Mouse (Mus musculus) kidney, embryonic 16.5 days (tissue): ENCODE measurements around the gene Tff3. TPM values are rescaled to one million over a fixed set of nuclear protein-coding genes. Genes with fewer than 3 reads are reported as not detected.

ENCODE experiments used
- ATAC-seq: fragments of 200-750 bp; cut with Nextera tagmentation; 2 replicates; pipeline ENCODE4 v1.8.0; 2017; ENCODE audit warnings: moderate TSS enrichment; ENCODE audit not compliant: low FRiP score, low TSS enrichment
- H3K27ac ChIP-seq: fragments of 300-500 bp; sonication (generic); 2 replicates; pipeline ENCODE4 v1.5.1; 2014; ENCODE audit warnings: low read length
- H3K27me3 ChIP-seq: fragments of 300-500 bp; sonication (generic); 2 replicates; pipeline ENCODE4 v1.6.1; 2014; ENCODE audit warnings: low read length, control low read depth, mixed read lengths; ENCODE audit not compliant: insufficient read depth
- H3K36me3 ChIP-seq: fragments of 300-500 bp; sonication (generic); 2 replicates; pipeline ENCODE4 v1.6.1; 2014; ENCODE audit warnings: low read length, control low read depth, mixed read lengths; ENCODE audit not compliant: insufficient read depth
- H3K4me1 ChIP-seq: fragments of 300-500 bp; sonication (generic); 2 replicates; pipeline ENCODE4 v1.6.1; 2014; ENCODE audit warnings: low read length, control low read depth, mixed read lengths; ENCODE audit not compliant: insufficient read depth
- H3K4me2 ChIP-seq: fragments of 300-500 bp; sonication (generic); replicated peaks from 2 replicates; pipeline ENCODE4 v1.6.1; 2014; ENCODE audit warnings: low read depth, low read length
- H3K4me3 ChIP-seq: fragments of 300-500 bp; sonication (generic); 2 replicates; pipeline ENCODE4 v1.5.1; 2014; ENCODE audit warnings: mild to moderate bottlenecking, low read length
- H3K9ac ChIP-seq: fragments of 300-500 bp; sonication (generic); replicated peaks from 2 replicates; pipeline ENCODE4 v1.6.1; 2014; ENCODE audit warnings: low read length
- H3K9me3 ChIP-seq: fragments of 300-500 bp; sonication (generic); 2 replicates; pipeline ENCODE4 v1.6.1; 2016; ENCODE audit warnings: low read length, control low read depth
- WGBS: fragments of 180-500 bp; shearing (Covaris S2); extraction: QIAGEN DNeasy Blood & Tissue Kit; methylation state at CpG from one replicate; pipeline ENCODE4 v1.1.7; 2014; 5-methylcytosine and 5-hydroxymethylcytosine counted together
- polyA plus RNA-seq: library from polyadenylated mRNA; unstranded; fragments of >200 nt; fragmentation: Nextera tagmentation; extraction: Ambion mirVana; gene quantifications from 2 replicates; pipeline ENCODE4 v1.2.1, GENCODE M21; 2015

Tff3 gene
- polyA plus RNA-seq, 1 experiment from 2014 or later, result 0.36 TPM

DNA sequence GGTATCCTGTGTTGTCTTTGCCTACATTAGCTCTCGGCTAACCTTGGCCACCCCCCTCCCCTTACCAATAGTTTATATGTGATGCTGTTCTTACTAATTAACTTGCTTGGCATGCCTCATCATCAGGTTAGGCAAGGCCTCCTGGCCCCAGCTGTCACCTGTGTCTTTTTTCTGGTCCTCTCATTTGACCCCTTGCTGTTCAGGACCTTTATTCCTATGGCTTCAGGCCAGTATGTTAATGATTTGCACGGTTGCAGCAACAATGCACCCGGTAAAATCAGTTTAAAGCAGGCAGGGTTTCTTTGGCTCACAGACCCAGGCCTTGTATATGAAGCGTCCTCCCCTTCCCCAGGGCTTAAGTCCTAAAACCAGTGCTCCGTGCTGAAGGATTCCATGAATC lies 23.1 kb upstream of the Tff3 start:
- ATAC-seq, result peak; percentile 82

DNA sequence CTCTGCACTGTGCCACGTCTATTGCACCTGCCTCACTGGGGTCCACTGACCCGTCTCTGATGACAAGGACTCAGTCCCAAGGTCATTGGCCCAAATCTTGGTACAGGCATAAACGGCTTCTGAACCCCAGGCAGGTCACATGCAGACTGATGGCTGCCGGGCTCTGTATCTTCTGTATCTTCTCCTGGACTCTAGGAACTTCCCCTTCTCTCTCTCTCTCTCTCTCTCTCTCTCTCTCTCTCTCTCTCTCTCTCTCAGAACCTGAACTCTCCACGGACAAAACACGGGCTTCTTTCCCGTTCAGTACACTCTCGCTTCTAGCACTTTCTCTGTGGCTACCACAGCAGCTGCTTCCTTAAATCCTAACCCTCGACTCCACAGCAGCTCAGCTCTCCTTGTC lies 16.6 kb upstream of the Tff3 start:
- 75% methylated on average over 9 of the region's 9 CpGs for WGBS
- H3K4me3 ChIP-seq, result no peak overlapping the region

More for the DNA sequence above, 23.1 kb upstream of the Tff3 start:
- peak overlapping the region; percentile 7; the same call in 1 of the 2 replicates for H3K4me3 ChIP-seq
- 0 out of 2 replicates have a peak overlapping the region, but pooled peaks have one; percentile 40 for H3K9ac ChIP-seq
- H3K27ac ChIP-seq, result peak overlapping the region; percentile 77
- no peaks in the 10 kb centered on the region for H3K9me3 ChIP-seq
- H3K27me3 ChIP-seq, result no peaks in the 10 kb centered on the region
- WGBS, result 50% methylated on average over 5 of the region's 5 CpGs
- H3K36me3 ChIP-seq, result no peaks in the 10 kb centered on the region
- 0 out of 2 replicates have a peak, but pooled peaks cover 5% of the 10 kb centered on the region for H3K4me1 ChIP-seq
- H3K4me2 ChIP-seq, result peak overlapping the region; percentile 33

GRCm38 (mm10) chr17:31144040-31145037 lies 14.9 kb upstream of the Tff3 start, which contains the start of gene Tff2:
TSS of gene Tff2 (minus strand) at chr17:31144282.
- no peak within 1 kb of the TSS for H3K4me2 ChIP-seq
- no peak within 1 kb of the TSS for H3K9ac ChIP-seq
- H3K27me3 ChIP-seq, result no peaks in the 10 kb centered on the region
- 61% methylated on average over 15 of the region's 15 CpGs for WGBS
- no peaks in the 10 kb centered on the region for H3K36me3 ChIP-seq
- no peaks in the 10 kb centered on the region for H3K4me1 ChIP-seq
- H3K27ac ChIP-seq, result no peak within 1 kb of the TSS
- no peak for ATAC-seq
- no peak within 1 kb of the TSS for H3K4me3 ChIP-seq
- no peaks in the 10 kb centered on the region for H3K9me3 ChIP-seq

More for the DNA sequence above, 16.6 kb upstream of the Tff3 start:
- H3K4me1 ChIP-seq, result no peaks in the 10 kb centered on the region
- no peak overlapping the region for H3K9ac ChIP-seq
- no peaks in the 10 kb centered on the region for H3K36me3 ChIP-seq
- H3K9me3 ChIP-seq, result no peaks in the 10 kb centered on the region
- H3K27ac ChIP-seq, result no peak overlapping the region
- no peak overlapping the region for H3K4me2 ChIP-seq
- no peak for ATAC-seq
- no peaks in the 10 kb centered on the region for H3K27me3 ChIP-seq

GRCm38 (mm10) chr17:31142116-31142515 lies 12.7 kb upstream of the Tff3 start:
- Histone ChIP-seq H3K9ac (no peak overlapping the region), H3K4me3 (no peak overlapping the region), H3K9me3 (no peaks in the 10 kb centered on the region), H3K27me3 (no peaks in the 10 kb centered on the region), H3K4me2 (no peak overlapping the region), H3K4me1 (no peaks in the 10 kb centered on the region), H3K27ac (no peak overlapping the region), H3K36me3 (no peaks in the 10 kb centered on the region)
- ATAC-seq, result no peak
- WGBS, result 89% methylated on average over 7 of the region's 7 CpGs

DNA sequence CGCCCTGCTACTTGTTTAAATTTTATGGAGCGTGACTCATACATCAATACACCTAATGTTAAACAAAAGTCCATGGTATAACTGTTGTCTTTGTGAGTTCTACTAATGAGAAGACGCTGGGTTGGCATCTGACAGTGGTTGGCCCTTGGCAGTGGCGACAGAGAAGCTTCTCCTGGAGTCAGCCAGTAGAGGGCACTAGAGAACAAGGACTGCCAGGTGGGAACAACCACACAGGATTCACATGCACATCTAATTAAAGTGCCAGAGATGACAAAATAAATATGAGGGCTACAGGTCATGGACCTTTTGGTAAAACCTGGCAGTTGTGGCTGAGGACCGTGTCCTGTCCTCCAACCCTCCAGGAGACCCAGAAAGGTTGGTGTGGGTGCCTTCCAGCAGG lies 9.0 kb upstream of the Tff3 start:
- H3K4me3 ChIP-seq, result no peak overlapping the region
- 10% methylated on average over 5 of the region's 5 CpGs for WGBS
- no peak overlapping the region for H3K4me2 ChIP-seq
- H3K9ac ChIP-seq, result no peak overlapping the region
- H3K27me3 ChIP-seq, result no peaks in the 10 kb centered on the region
- H3K36me3 ChIP-seq, result no peaks in the 10 kb centered on the region
- no peak overlapping the region for H3K27ac ChIP-seq
- no peaks in the 10 kb centered on the region for H3K4me1 ChIP-seq
- no peak for ATAC-seq
- no peaks in the 10 kb centered on the region for H3K9me3 ChIP-seq

- H3K9ac ChIP-seq, result no peak overlapping the region
- no peaks in the 10 kb centered on the region for H3K4me1 ChIP-seq
- no peaks in the 10 kb centered on the region for H3K36me3 ChIP-seq
- no peaks in the 10 kb centered on the region for H3K27me3 ChIP-seq
- no peak overlapping the region for H3K27ac ChIP-seq
- H3K4me3 ChIP-seq, result no peak overlapping the region
- whole genome bisulfite sequencing, result 90% methylated on average over 1 of the region's 1 CpGs
- no peak overlapping the region for H3K4me2 ChIP-seq
- ATAC-seq, result no peak
- H3K9me3 ChIP-seq, result no peaks in the 10 kb centered on the region
These were observed 7.4 kb upstream of the Tff3 start for GRCm38 (mm10) chr17:31136821-31137220.

DNA sequence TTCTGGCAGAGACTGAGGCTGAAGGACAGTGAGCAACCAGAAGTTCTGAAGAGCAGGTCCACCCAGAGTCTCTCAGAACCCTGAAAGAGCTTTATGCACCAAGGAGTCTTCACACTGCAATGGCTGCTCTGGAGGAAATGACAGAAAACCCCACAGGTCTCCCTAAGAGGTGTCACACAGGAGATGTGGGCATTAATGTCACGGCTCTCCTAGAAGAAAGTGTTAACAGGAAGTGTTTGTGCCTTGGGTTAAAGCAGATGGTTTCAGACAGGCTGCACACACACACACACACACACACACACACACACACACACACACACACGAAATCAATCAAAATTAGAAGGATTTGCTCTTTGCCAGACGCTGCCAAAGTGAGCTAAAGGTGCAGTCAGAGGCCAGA lies 6.8 kb upstream of the Tff3 start:
- no peak overlapping the region for H3K4me2 ChIP-seq
- H3K4me3 ChIP-seq, result no peak overlapping the region
- no peaks in the 10 kb centered on the region for H3K27me3 ChIP-seq
- H3K27ac ChIP-seq, result no peak overlapping the region
- H3K9ac ChIP-seq, result no peak overlapping the region
- no peaks in the 10 kb centered on the region for H3K36me3 ChIP-seq
- ATAC-seq, result no peak
- WGBS, result 35% methylated on average over 3 of the region's 3 CpGs
- H3K9me3 ChIP-seq, result no peaks in the 10 kb centered on the region
- no peaks in the 10 kb centered on the region for H3K4me1 ChIP-seq

DNA sequence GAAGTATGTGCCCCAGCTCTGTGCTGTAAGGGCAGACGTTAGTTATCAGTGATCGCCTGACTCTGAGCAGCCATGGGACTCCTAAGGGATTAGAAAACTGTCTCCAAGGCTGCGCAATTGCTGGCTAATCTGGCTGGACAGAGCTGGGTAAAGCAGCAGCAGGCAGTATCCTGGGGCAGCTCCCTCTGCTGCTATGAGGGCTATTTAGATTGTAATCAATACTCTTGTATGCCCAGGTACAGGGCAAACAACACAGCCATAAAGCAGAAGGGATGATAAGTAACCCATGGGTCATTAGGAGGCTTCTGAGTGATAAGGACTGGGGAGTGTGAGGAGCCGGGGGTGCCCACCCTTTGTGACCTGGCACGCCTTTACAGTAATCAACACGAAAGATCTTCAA lies 5.5 kb upstream of the Tff3 start:
- ATAC-seq, result no peak
- H3K27me3 ChIP-seq, result no peaks in the 10 kb centered on the region
- H3K36me3 ChIP-seq, result no peaks in the 10 kb centered on the region
- H3K9ac ChIP-seq, result no peak overlapping the region
- no peak overlapping the region for H3K4me3 ChIP-seq
- H3K4me1 ChIP-seq, result no peaks in the 10 kb centered on the region
- no peaks in the 10 kb centered on the region for H3K9me3 ChIP-seq
- WGBS, result 56% methylated on average over 6 of the region's 6 CpGs
- no peak overlapping the region for H3K4me2 ChIP-seq
- no peak overlapping the region for H3K27ac ChIP-seq

- 67% methylated on average over 15 of the region's 15 CpGs for WGBS
- Histone ChIP-seq H3K4me2 (no peak overlapping the region), H3K27me3 (no peaks in the 10 kb centered on the region), H3K9me3 (no peaks in the 10 kb centered on the region), H3K4me1 (no peaks in the 10 kb centered on the region), H3K9ac (no peak overlapping the region), H3K36me3 (no peaks in the 10 kb centered on the region), H3K4me3 (no peak overlapping the region), H3K27ac (no peak overlapping the region)
- no peak for ATAC-seq
These were observed 4.3 kb upstream of the Tff3 start for GRCm38 (mm10) chr17:31133776-31134175.

DNA sequence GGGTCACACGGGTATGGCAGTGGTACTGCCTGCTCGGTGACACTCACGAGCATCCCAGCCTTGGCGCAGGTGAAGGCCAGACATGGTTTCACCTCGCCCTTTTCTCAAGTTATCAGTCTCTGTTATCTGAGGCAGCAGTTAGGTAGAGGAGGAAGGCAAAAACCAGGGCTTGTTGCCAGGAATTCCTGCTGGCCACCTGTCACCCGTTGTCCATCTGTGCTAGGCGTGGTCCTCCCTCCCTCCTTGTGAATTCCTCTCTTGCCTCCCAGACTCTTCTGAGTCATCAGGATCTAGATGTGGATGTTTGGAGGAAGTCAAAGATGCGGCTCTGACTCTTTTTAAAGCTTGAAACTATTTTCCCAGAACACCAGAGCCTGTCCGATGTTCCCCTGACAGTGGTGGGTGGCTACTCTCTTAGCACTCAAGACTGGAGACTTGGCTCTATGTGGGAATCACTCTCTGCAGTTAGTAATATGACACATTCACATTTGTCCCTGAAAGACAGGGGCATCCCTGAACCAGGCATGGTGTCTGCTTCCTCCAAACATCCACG lies 1.9 kb upstream of the Tff3 start:
- Histone ChIP-seq H3K9ac (no peak overlapping the region), H3K4me1 (no peaks in the 10 kb centered on the region), H3K4me2 (no peak overlapping the region), H3K36me3 (no peaks in the 10 kb centered on the region), H3K27me3 (no peaks in the 10 kb centered on the region), H3K4me3 (no peak overlapping the region), H3K9me3 (no peaks in the 10 kb centered on the region), H3K27ac (no peak overlapping the region)
- WGBS, result 78% methylated on average over 10 of the region's 10 CpGs
- ATAC-seq, result no peak
